Mouse (Mus musculus) heart, postnatal 4 days (tissue): ENCODE data around the gene Igfals. TPM values are rescaled to one million over a fixed set of nuclear protein-coding genes. Genes with fewer than 3 reads are reported as not detected.

Experiments used
- DNase-seq: peaks from one replicate; pipeline ENCODE4 v3.0.0; 2021
- total RNA-seq, 2 experiments: library from RNA; stranded (reverse); gene quantifications; 2 replicates each; pipeline ENCODE4 v1.2.3; 2021

Igfals gene
- total RNA-seq, 2 experiments from 2014 or later, result 2.9 to 3.5 TPM

GRCm38 (mm10) chr17:24867914-24868313, 2.1 kb downstream of the Igfals start:
- no peak for DNase-seq

- no peak for DNase-seq
Observed at GRCm38 (mm10) chr17:24873695-24874404, 8.1 kb downstream of the Igfals start.

- no peak for DNase-seq
Observed at GRCm38 (mm10) chr17:24874405-24874745, 8.6 kb downstream of the Igfals start.

GRCm38 (mm10) chr17:24874989-24875388, 9.2 kb downstream of the Igfals start:
- DNase-seq, result no peak

- DNase-seq, result no peak
Observed at GRCm38 (mm10) chr17:24877336-24878116, 11.7 kb downstream of the Igfals start.

GRCm38 (mm10) chr17:24878117-24878397, 12.3 kb downstream of the Igfals start:
- peak; percentile 75 for DNase-seq

- no peak for DNase-seq
Observed at GRCm38 (mm10) chr17:24878531-24878930, 12.7 kb downstream of the Igfals start.

GRCm38 (mm10) chr17:24881738-24882440, 16.1 kb downstream of the Igfals start:
- DNase-seq, result peak; percentile 71

- no peak for DNase-seq
Observed at GRCm38 (mm10) chr17:24884391-24884790, 18.6 kb downstream of the Igfals start.

- no peak for DNase-seq
Observed at GRCm38 (mm10) chr17:24885356-24886133, 19.7 kb downstream of the Igfals start.

GRCm38 (mm10) chr17:24886134-24886931, 20.5 kb downstream of the Igfals start, which contains the start of the genes Nubp2 and Spsb3:
Gene Nubp2 (minus strand): TSS chr17:24886349.
Gene Spsb3 (plus strand): TSS chr17:24886643.
- peak; percentile 98 for DNase-seq

- no peak for DNase-seq
Observed at GRCm38 (mm10) chr17:24886932-24887271, 21.1 kb downstream of the Igfals start.

- no peak for DNase-seq
Observed at GRCm38 (mm10) chr17:24887291-24888080, 21.7 kb downstream of the Igfals start.

GRCm38 (mm10) chr17:24888862-24889261, 23.1 kb downstream of the Igfals start:
- DNase-seq, result no peak

- DNase-seq, result no peak
Observed at GRCm38 (mm10) chr17:24890151-24891092, 24.6 kb downstream of the Igfals start.

GRCm38 (mm10) chr17:24891321-24891720, 25.5 kb downstream of the Igfals start:
- DNase-seq, result no peak

- DNase-seq, result no peak
Observed at GRCm38 (mm10) chr17:24892785-24893184, 27.0 kb downstream of the Igfals start.

GRCm38 (mm10) chr17:24893276-24893675, 27.5 kb downstream of the Igfals start:
- no peak for DNase-seq

GRCm38 (mm10) chr17:24894061-24894994, 28.5 kb downstream of the Igfals start:
- no peak for DNase-seq
